Mouse (Mus musculus) liver, embryonic 14.5 days (tissue): ENCODE measurements around the gene Arhgap24.
"Not testable (repeated sequence)": the region's sequence is repeated elsewhere in the genome, so short reads cannot be mapped to it uniquely, and the experiment has no call there.

Experiments
- CTCF ChIP-seq: IDR thresholded peaks from 2 replicates; pipeline ENCODE4 v1.5.1; 2016; ENCODE audit warnings: antibody characterized with exemption, low read depth, control low read depth
- EP300 ChIP-seq: IDR thresholded peaks from 2 replicates; pipeline ENCODE4 v1.6.1; 2016; ENCODE audit warnings: antibody characterized with exemption, low read depth

DNA sequence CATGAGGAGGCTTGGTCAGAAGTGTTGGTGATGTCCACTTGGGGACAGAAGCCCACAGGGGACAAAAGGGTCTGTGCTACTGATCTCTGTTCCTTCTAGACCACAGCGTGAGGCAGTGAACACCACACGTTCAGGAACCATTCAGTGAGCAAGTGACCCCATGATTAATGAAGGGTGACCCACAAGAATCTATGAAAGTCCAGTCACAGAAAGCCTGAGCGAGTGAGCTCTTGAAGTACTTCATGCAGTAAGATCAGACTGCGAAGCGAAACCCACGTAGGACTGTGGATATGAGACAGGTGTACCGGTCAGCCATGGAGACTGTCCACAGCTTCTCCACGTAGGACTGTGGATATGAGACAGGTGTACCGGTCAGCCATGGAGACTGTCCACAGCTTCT lies 391.8 kb downstream of the Arhgap24 start:
- not testable (repeated sequence) for TF ChIP-seq CTCF, EP300
